Mouse (Mus musculus) adrenal gland, postnatal 10 days (tissue): ENCODE data around the gene Foxi2. TPM values are rescaled to one million over a fixed set of nuclear protein-coding genes. Genes with fewer than 3 reads are reported as not detected.

Experiments
- total RNA-seq, 2 experiments: library from RNA; stranded (reverse); gene quantifications; 2 replicates each; pipeline ENCODE4 v1.2.3; 2021

Foxi2 gene
- total RNA-seq, 2 experiments from 2014 or later = not detected

Other genes with a start within 250 kb of the Foxi2 start
- gene Nps, start 151.6 kb upstream of the Foxi2 start, total RNA-seq = not detected
- not detected for gene Clrn3, start 118.3 kb downstream of the Foxi2 start, total RNA-seq
- gene Ptpre, start 127.2 kb downstream of the Foxi2 start, total RNA-seq = 1 to 10 TPM; 4.1 to 8.0 TPM